Mouse (Mus musculus) testis, adult 2 months (tissue): Measurements from ENCODE around the gene 3110082J24Rik. TPM values are rescaled to one million over a fixed set of nuclear protein-coding genes. Genes with fewer than 3 reads are reported as not detected.
A peak's percentile ranks its signal among the peaks of the same experiment; 100 is the strongest.

Source experiments
- H3K27ac ChIP-seq: fragments of 200-500 bp; 2 replicates; pipeline ENCODE4 v1.5.1; 2012; ENCODE audit warnings: low read depth, low read length; ENCODE audit not compliant: control insufficient read depth, insufficient read depth
- H3K27me3 ChIP-seq: fragments of 200-500 bp; 2 replicates; pipeline ENCODE4 v1.6.1; 2012; ENCODE audit warnings: mild to moderate bottlenecking, low read length, moderate library complexity; ENCODE audit not compliant: control insufficient read depth, insufficient read depth
- H3K36me3 ChIP-seq: fragments of 200-500 bp; 2 replicates; pipeline ENCODE4 v1.6.1; 2012; ENCODE audit warnings: mild to moderate bottlenecking, low read length; ENCODE audit not compliant: control insufficient read depth, insufficient read depth
- H3K4me1 ChIP-seq: fragments of 200-500 bp; 2 replicates; pipeline ENCODE4 v1.6.1; 2012; ENCODE audit warnings: low read length; ENCODE audit not compliant: control insufficient read depth, insufficient read depth
- H3K4me3 ChIP-seq: fragments of 200-500 bp; 2 replicates; pipeline ENCODE4 v1.5.1; 2012; ENCODE audit warnings: low read depth, mild to moderate bottlenecking, low read length, moderate library complexity, mixed read lengths; ENCODE audit not compliant: control insufficient read depth
- CTCF ChIP-seq: fragments of 200-500 bp; IDR thresholded peaks from 2 replicates; pipeline ENCODE4 v1.5.1; 2012; ENCODE audit warnings: low read depth, mild to moderate bottlenecking, inconsistent platforms, low read length, moderate library complexity; ENCODE audit not compliant: control insufficient read depth, insufficient read depth, insufficient replicate concordance
- POLR2A ChIP-seq: fragments of 200-500 bp; IDR thresholded peaks from 2 replicates; pipeline ENCODE4 v1.6.1; 2012; ENCODE audit warnings: low read depth, mild to moderate bottlenecking, inconsistent platforms, low read length, moderate library complexity; ENCODE audit not compliant: control insufficient read depth
- polyA plus RNA-seq: library from polyadenylated mRNA; depleted of rRNA; stranded (reverse); fragments of >200 nt; gene quantifications from 2 replicates; pipeline ENCODE4 v1.2.3, GENCODE M21; 2012

Gene 3110082J24Rik
- polyA plus RNA-seq, 1 experiment = not detected

- Histone ChIP-seq H3K27me3 (peaks cover 2% of the 10 kb centered on the region), H3K4me1 (peaks cover 6% of the 10 kb centered on the region), H3K36me3 (no peaks in the 10 kb centered on the region), H3K4me3 (no peak overlapping the region), H3K27ac (no peak overlapping the region)
- TF ChIP-seq CTCF = no peak
- TF ChIP-seq POLR2A = no peak
Measured at GRCm38 (mm10) chr5:30103340-30103739, 2.5 kb downstream of the 3110082J24Rik start.

GRCm38 (mm10) chr5:30098260-30098659, 7.6 kb downstream of the 3110082J24Rik start:
- Histone ChIP-seq H3K4me3 (no peak overlapping the region), H3K27ac (no peak overlapping the region), H3K4me1 (no peaks in the 10 kb centered on the region), H3K27me3 (no peaks in the 10 kb centered on the region), H3K36me3 (no peaks in the 10 kb centered on the region)
- TF ChIP-seq CTCF = no peak
- TF ChIP-seq POLR2A = no peak

GRCm38 (mm10) chr5:30095731-30096130, 10.2 kb downstream of the 3110082J24Rik start:
- Histone ChIP-seq H3K4me1 (no peaks in the 10 kb centered on the region; the same call in 1 of the 2 replicates), H3K36me3 (no peaks in the 10 kb centered on the region), H3K4me3 (no peak overlapping the region), H3K27me3 (no peaks in the 10 kb centered on the region), H3K27ac (no peak overlapping the region)
- no peak for TF ChIP-seq CTCF
- TF ChIP-seq POLR2A = no peak

GRCm38 (mm10) chr5:30094399-30094798, 11.5 kb downstream of the 3110082J24Rik start:
- Histone ChIP-seq H3K4me3 (no peak overlapping the region), H3K27me3 (no peaks in the 10 kb centered on the region), H3K4me1 (no peaks in the 10 kb centered on the region; the same call in 1 of the 2 replicates), H3K27ac (no peak overlapping the region), H3K36me3 (no peaks in the 10 kb centered on the region)
- TF ChIP-seq CTCF (no peak), POLR2A (no peak)

- Histone ChIP-seq H3K36me3 (no peaks in the 10 kb centered on the region), H3K4me1 (no peaks in the 10 kb centered on the region; the same call in 1 of the 2 replicates), H3K4me3 (peak overlapping the region; percentile 25), H3K27me3 (no peaks in the 10 kb centered on the region), H3K27ac (no peak overlapping the region)
- TF ChIP-seq CTCF (no peak), POLR2A (no peak)
Measured at GRCm38 (mm10) chr5:30092701-30093100, 13.2 kb downstream of the 3110082J24Rik start.

GRCm38 (mm10) chr5:30072825-30073821, 32.8 kb downstream of the 3110082J24Rik start, which contains the start of gene Tyms:
Gene Tyms (minus strand): TSS chr5:30073617.
- Histone ChIP-seq H3K4me3 (peak within 1 kb of the TSS; percentile 86), H3K36me3 (no peaks in the 10 kb centered on the region), H3K4me1 (no peaks in the 10 kb centered on the region; the same call in none of the 2 replicates), H3K27me3 (no peaks in the 10 kb centered on the region), H3K27ac (0 out of 2 replicates have a peak within 1 kb of the TSS, but pooled peaks have one; percentile 3)
- no peak for TF ChIP-seq CTCF
- peak; percentile 69 for TF ChIP-seq POLR2A

- H3K27ac ChIP-seq = no peak overlapping the region
Measured at GRCm38 (mm10) chr5:30072377-30072776, 33.5 kb downstream of the 3110082J24Rik start.

More at GRCm38 (mm10) chr5:30072377-30072776, 33.5 kb downstream of the 3110082J24Rik start:
- Histone ChIP-seq H3K4me1 (no peaks in the 10 kb centered on the region; the same call in none of the 2 replicates), H3K36me3 (no peaks in the 10 kb centered on the region), H3K4me3 (no peak overlapping the region), H3K27me3 (no peaks in the 10 kb centered on the region)
- no peak for TF ChIP-seq POLR2A
- TF ChIP-seq CTCF = no peak
